Mouse (Mus musculus) common myeloid progenitor, adult 5-6 weeks (primary cell): ENCODE results near the gene Acsl5. TPM values are rescaled to one million over a fixed set of nuclear protein-coding genes. Genes with fewer than 3 reads are reported as not detected.

Experiments
- ATAC-seq: replicated peaks from 2 replicates; pipeline ENCODE4 v1.8.0; 2016; ENCODE audit warnings: low read depth, mild to moderate bottlenecking, moderate TSS enrichment, inconsistent platforms; ENCODE audit not compliant: poor library complexity, severe bottlenecking
- total RNA-seq: library from RNA; stranded (forward); fragments of 200-1000, 187-1606 nt; gene quantifications from 2 replicates; pipeline ENCODE4 v1.2.3, GENCODE M21; 2017

Acsl5 gene
- total RNA-seq, 1 experiment from 2014 or later: 149 TPM

- ATAC-seq: no peak
These were observed 21.6 kb downstream of the Acsl5 start for GRCm38 (mm10) chr19:55273340-55273739.

DNA sequence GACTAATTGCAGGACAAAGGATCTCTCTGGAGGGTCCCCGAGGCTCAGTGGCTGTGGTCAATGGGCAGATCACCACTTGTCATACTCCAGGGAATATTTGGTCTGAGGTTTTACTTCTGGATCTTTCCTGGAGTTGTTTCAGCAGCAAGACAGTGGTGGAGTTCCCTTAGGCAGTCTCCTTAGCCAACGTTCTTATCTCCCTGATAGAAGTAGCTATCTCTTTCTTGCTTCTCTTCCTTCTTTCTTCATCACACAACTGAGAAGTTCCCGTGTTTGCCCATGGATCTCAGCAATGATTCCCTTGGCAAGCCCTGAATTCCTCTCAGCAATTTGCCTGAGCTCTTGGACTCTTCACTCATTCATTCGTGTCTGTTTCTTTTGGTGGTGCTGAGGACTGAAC lies 24.4 kb downstream of the Acsl5 start:
- ATAC-seq: no peak

- no peak for ATAC-seq
These were observed 25.0 kb downstream of the Acsl5 start for GRCm38 (mm10) chr19:55276770-55277169.

DNA sequence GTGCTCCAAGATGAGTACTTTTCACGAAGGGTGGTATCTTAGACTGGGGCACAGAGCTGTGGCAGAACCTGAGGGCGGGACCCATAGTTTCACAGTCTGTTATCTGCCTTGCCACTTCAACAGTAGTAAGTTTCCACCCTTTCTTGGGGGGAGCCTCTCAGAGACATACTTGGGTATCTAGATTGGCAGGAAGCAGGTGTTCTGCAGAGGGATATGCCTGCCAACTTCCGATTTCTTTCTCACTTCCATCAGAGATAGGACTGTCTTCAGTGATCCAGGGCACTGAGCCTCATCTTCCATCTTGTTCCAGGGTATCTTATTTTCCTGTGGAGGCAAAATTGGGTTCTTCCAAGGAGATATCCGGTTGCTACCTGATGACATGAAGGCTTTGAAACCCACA lies 32.4 kb downstream of the Acsl5 start:
- peak; percentile 97 for ATAC-seq

DNA sequence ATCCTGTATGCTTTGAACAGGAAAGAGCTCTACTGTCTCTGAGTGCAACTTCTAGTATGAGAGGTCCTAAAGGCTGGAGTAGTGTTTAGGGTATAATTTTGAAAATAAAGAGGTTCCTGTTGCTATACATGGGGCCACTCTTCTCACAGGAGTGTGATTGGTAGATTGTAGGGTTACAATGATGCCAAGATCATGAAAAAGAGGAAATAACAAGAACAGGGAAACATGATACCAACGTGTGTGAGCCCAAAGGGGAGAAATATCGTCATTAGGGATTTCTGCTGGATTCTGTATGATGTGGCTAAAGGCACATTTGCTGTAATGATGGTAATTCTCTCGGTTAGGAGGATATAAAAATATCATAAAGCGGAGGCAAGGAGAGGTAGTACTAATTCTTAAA lies 34.3 kb downstream of the Acsl5 start:
- ATAC-seq: no peak

- ATAC-seq: no peak
These were observed 37.2 kb downstream of the Acsl5 start for GRCm38 (mm10) chr19:55288974-55289373.

DNA sequence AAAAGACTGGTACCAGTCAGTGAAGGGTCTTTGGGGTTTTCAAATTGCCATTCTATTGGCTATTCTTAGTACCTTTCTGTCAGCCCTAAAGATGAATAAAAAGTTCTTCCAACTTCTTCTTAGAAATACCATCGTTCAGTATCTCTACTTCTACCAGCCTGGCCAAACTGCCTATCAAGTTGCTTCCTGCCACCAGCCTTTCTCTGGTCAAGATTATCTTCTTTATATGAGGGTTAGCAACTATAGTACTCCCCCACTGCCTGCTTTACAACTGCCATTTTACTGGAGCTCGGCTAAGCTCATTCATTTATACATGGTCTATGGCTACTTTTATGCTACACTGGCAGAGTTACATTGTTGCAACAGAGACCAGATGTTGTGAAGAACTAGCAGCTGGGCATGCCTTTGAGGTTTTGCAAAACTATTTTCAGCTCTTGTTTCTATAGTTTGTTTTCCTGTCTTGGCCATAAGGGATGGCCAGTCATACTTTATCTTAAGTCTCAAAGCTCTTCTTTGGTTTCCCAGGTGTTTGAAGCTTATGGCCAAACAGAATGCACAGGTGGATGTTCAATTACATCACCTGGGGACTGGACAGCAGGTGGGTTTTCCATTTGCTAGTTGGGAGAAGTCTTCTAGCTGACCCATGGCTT lies 39.0 kb downstream of the Acsl5 start:
- no peak for ATAC-seq

DNA sequence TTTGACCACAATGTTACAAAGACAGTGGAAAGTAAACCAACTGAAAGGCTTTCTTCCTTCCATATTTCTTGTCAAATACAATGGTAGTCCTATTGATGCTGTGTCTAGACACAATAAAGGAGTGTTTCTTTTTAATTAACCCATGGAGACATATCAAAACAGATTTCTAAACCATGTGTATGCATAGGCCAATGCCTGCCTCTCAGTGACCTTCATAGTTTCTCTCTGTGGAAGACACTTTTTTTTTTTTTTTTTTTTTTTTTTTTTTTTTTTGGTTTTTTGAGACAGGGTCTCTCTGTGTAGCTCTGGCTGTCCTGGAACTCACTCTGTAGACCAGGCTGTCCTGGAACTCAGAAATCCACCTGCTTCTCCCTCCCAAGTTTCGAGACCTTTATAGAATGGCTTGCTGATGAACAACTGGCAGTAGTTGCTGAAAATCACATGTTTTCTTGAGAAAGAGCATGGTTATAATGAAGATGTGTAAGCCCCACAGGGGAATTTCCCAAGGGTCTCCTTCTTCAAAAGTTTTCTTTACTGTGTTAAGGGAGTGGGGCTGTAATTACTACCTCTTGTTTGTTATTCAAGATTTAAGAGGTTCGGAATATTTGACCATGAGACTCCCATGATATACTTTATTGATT lies 40.6 kb downstream of the Acsl5 start:
- ATAC-seq: no peak

GRCm38 (mm10) chr19:55293175-55293574 lies 41.4 kb downstream of the Acsl5 start:
- ATAC-seq: no peak

- ATAC-seq: no peak
These were observed 43.3 kb downstream of the Acsl5 start for GRCm38 (mm10) chr19:55295075-55295474.

- no peak for ATAC-seq
These were observed 43.8 kb downstream of the Acsl5 start for GRCm38 (mm10) chr19:55295556-55295955.

GRCm38 (mm10) chr19:55296301-55296700 lies 44.6 kb downstream of the Acsl5 start:
- ATAC-seq: no peak

DNA sequence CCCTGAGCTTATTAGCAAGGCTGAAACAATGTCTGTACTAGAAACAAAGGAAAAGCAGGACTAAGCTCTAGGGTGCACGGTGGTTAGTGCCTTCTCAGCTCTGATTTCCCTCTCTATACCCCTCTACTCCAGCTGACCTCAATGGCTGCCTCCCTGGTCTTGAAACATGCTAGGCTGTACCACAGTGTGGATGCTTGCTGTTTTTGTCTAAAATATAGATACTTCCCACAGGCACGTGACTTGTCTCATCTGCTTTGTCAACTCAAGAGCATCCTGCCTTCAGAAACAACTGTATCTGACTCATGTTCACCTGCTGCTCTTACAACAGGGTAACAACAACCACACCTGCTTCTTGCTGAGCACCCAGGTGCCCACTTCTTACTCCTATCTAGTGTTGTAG lies 45.8 kb downstream of the Acsl5 start:
- no peak for ATAC-seq

- ATAC-seq: no peak
These were observed 46.2 kb downstream of the Acsl5 start for GRCm38 (mm10) chr19:55297961-55298360.

DNA sequence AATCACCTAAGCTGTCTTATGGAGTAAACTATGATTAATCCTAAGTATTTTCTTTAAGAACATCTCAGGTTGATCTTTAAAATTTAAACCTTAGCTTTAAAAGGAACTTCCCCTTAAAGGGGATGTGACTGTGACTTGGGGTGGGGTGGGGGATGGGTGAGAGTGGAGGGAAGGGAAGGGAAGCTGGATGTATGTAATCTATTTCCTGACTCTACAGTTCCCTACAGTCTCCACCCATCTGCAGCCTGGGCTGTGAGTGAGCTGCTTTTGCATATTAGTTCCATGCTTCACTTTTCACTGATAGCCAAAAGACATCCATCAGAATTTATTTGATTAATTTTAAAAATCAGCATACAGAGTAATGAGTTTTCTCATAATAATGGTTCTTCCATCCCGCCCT lies 47.6 kb downstream of the Acsl5 start:
- ATAC-seq: 0 out of 2 replicates have a peak, but pooled peaks have one; percentile 62

- ATAC-seq: no peak
These were observed 48.8 kb downstream of the Acsl5 start for GRCm38 (mm10) chr19:55300525-55300924.

DNA sequence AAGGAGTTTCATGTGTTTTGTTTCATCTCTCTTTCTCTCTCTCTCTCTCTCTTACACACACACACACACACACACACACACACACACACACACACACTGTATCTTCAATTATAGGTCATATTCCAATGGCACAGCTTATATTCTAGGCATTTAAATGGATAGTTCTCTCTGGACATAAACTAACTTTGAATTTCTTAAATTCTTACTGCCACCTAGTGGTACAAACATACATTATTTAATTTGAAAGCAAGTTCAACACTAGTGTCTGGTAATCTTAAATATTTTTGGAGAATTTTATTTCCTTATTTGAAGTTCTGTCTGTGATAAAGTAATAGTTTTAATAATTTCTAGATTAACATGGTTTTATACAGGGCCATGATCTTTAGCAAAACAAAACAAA lies 53.3 kb downstream of the Acsl5 start:
- no peak; the same call in 1 of the 2 replicates for ATAC-seq

- no peak for ATAC-seq
These were observed 60.1 kb downstream of the Acsl5 start for GRCm38 (mm10) chr19:55311874-55312273.

DNA sequence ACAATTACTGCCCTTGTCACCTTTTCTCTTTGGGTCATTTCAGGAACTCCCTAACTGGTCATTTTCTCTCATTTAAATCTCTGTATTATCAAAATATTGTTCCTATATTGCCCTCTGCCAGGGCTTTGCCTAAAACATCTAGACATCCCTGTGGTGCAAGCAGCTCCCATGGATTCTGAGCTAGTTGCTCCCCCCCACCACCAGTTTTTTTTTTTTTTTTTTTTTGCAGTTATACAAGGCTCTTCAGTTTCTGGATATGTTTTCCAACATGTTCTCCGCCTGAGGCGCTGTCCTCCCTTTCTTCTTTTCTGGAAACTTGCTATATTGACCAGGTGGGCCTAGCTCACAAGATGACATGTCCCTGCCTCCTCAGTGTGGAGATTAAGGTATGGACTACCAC lies 61.9 kb downstream of the Acsl5 start:
- ATAC-seq: no peak

DNA sequence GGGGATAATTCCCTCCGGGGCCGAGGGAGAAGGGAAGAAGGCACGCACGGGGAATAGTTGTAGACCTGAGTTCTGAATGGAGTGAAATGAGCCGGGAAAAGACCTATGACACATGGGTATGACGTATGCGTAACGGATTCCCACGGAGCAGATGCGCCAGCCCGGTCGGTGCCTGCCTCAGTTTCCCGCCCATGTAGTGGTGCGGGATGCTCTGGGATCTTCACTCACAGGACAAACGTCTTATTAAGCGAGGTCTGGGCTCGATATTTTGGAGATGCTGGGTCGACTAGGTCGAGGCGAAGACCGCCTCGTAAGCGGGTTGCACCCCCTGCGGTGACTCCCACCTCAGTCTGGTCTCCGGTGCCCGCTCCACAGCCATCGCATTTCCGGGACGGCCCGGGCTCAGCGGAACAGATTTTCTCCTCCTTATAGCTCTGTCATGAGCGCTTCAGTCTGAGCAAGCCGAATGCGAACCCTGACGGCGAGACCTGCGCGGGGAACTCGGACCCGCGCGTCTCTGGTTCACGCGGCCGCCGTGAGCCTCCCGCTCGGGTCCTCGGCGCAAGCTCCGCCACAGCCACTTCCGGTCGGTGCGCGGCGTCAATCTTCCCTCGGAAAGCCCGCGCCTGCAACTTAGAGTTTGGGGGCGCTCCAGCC lies 63.8 kb downstream of the Acsl5 start, which contains the start of gene Zdhhc6:
Gene Zdhhc6, minus strand, starts transcription at position 581 of the 657 bp plus-strand sequence.
- ATAC-seq: peak; percentile 82

- ATAC-seq: peak; percentile 89
These were observed 64.5 kb downstream of the Acsl5 start, which contains the start of gene Vti1a for GRCm38 (mm10) chr19:55316109-55316714. Gene Vti1a (plus strand): TSS chr19:55316295.
